Mouse (Mus musculus) MEL (cell line): ENCODE data around the gene Fam133b. TPM values are rescaled to one million over a fixed set of nuclear protein-coding genes. Genes with fewer than 3 reads are reported as not detected.

Source experiments
- DNase-seq: peaks from one replicate; pipeline ENCODE4 v3.0.0; 2011; ENCODE audit warnings: low read depth, low spot score
- H3K27ac ChIP-seq: 2 replicates; pipeline ENCODE4 v1.5.1; 2012; ENCODE audit warnings: low read depth, mild to moderate bottlenecking, control low read depth, low read length, moderate library complexity; ENCODE audit not compliant: control insufficient read depth
- H3K27me3 ChIP-seq, 2 experiments: fragments of 150-350 bp in 1 of 2; sonication (generic) in 1 of 2; 2 replicates each; pipeline ENCODE4 v1.6.1; 2012; ENCODE audit warnings: low read length in 2 of 2, mild to moderate bottlenecking in 2 of 2, improper control_type of control experiment in 1 of 2, moderate library complexity in 1 of 2; ENCODE audit not compliant: insufficient read depth in 2 of 2, control insufficient read depth in 1 of 2
- H3K36me3 ChIP-seq, 2 experiments: 2 replicates each; pipeline ENCODE4 v1.6.1; 2012 to 2014; ENCODE audit warnings: low read length in 2 of 2, improper control_type of control experiment in 1 of 2, inconsistent platforms in 1 of 2, mild to moderate bottlenecking in 1 of 2; ENCODE audit not compliant: insufficient read depth in 2 of 2, control insufficient read depth in 1 of 2
- H3K4me1 ChIP-seq, 2 experiments: fragments of 150-350 bp in 1 of 2; sonication (generic) in 1 of 2; 2 replicates each; pipeline ENCODE4 v1.6.1; 2012; ENCODE audit warnings: low read length in 2 of 2, improper control_type of control experiment in 1 of 2, mild to moderate bottlenecking in 1 of 2; ENCODE audit not compliant: insufficient read depth in 2 of 2, control insufficient read depth in 1 of 2
- H3K4me3 ChIP-seq, 2 experiments: fragments of 150-350 bp in 1 of 2; sonication (generic) in 1 of 2; 2 replicates each; pipeline ENCODE4 v1.5.1; 2012; ENCODE audit warnings: low read depth in 2 of 2, low read length in 2 of 2, mild to moderate bottlenecking in 2 of 2, moderate library complexity in 2 of 2, control low read depth in 1 of 2, improper control_type of control experiment in 1 of 2; ENCODE audit not compliant: control insufficient read depth in 1 of 2, insufficient read depth in 1 of 2
- H3K79me2 ChIP-seq: 2 replicates; pipeline ENCODE4 v1.6.1; 2012; ENCODE audit warnings: mild to moderate bottlenecking, low read length, moderate library complexity; ENCODE audit not compliant: control insufficient read depth, poor library complexity, insufficient read depth
- H3K9ac ChIP-seq: 2 replicates; pipeline ENCODE4 v1.6.1; 2012; ENCODE audit warnings: low read depth, mild to moderate bottlenecking, control low read depth, low read length, moderate library complexity; ENCODE audit not compliant: control insufficient read depth, poor library complexity, severe bottlenecking
- H3K9me3 ChIP-seq: fragments of 150-350 bp; sonication (generic); replicated peaks from 2 replicates; pipeline ENCODE4 v1.6.1; 2012; ENCODE audit warnings: mild to moderate bottlenecking, low read length, improper control_type of control experiment, moderate library complexity; ENCODE audit not compliant: insufficient read depth
- BHLHE40 ChIP-seq: IDR thresholded peaks from 2 replicates; pipeline ENCODE4 v1.6.1; 2012; ENCODE audit warnings: low read depth, mild to moderate bottlenecking, inconsistent platforms, low read length, improper control_type of control experiment, borderline replicate concordance
- CHD1 ChIP-seq: IDR thresholded peaks from 2 replicates; pipeline ENCODE4 v1.6.1; 2012; ENCODE audit warnings: low read depth, mild to moderate bottlenecking, inconsistent platforms, low read length, improper control_type of control experiment
- CHD2 ChIP-seq: IDR thresholded peaks from 2 replicates; pipeline ENCODE4 v1.6.1; 2011; ENCODE audit warnings: low read length, improper control_type of control experiment
- CTCF ChIP-seq, 3 experiments: IDR thresholded peaks in 2 of 3; conservative IDR thresholded peaks in 1 of 3; 2 replicates each; pipeline ENCODE4 v1.5.1; 2011 to 2012; ENCODE audit warnings: low read length in 3 of 3, low read depth in 2 of 3, mild to moderate bottlenecking in 2 of 3, improper control_type of control experiment in 1 of 3, inconsistent platforms in 1 of 3, mixed read lengths in 1 of 3, moderate library complexity in 1 of 3; ENCODE audit not compliant: control insufficient read depth in 1 of 3, insufficient read depth in 1 of 3, poor library complexity in 1 of 3, severe bottlenecking in 1 of 3
- ETS1 ChIP-seq: IDR thresholded peaks from 2 replicates; pipeline ENCODE4 v1.6.1; 2012; ENCODE audit warnings: low read depth, mild to moderate bottlenecking, inconsistent platforms, low read length, improper control_type of control experiment, moderate library complexity
- GABPA ChIP-seq: IDR thresholded peaks from 2 replicates; pipeline ENCODE4 v1.6.1; 2012; ENCODE audit warnings: low read depth, mild to moderate bottlenecking, inconsistent platforms, low read length, improper control_type of control experiment, moderate library complexity
- GATA1 ChIP-seq: IDR thresholded peaks from 2 replicates; pipeline ENCODE4 v1.6.1; 2011; ENCODE audit warnings: low read depth, low read length, improper control_type of control experiment
- MAX ChIP-seq: IDR thresholded peaks from 2 replicates; pipeline ENCODE4 v1.6.1; 2011; ENCODE audit warnings: low read length, improper control_type of control experiment
- MYB ChIP-seq: IDR thresholded peaks from 2 replicates; pipeline ENCODE4 v1.6.1; 2011; ENCODE audit warnings: mild to moderate bottlenecking, low read depth, low read length, improper control_type of control experiment
- MYC ChIP-seq: IDR thresholded peaks from 2 replicates; pipeline ENCODE4 v1.6.1; 2011; ENCODE audit warnings: low read depth, mild to moderate bottlenecking, low read length, improper control_type of control experiment, moderate library complexity
- POLR2A ChIP-seq, 2 experiments: IDR thresholded peaks; 2 replicates each; pipeline ENCODE4 v1.6.1; 2011 to 2012; ENCODE audit warnings: low read length in 2 of 2, mild to moderate bottlenecking in 2 of 2, control low read depth in 1 of 2, improper control_type of control experiment in 1 of 2, low read depth in 1 of 2, moderate library complexity in 1 of 2; ENCODE audit not compliant: control insufficient read depth in 1 of 2, insufficient read depth in 1 of 2, poor library complexity in 1 of 2
- POLR2AphosphoS2 ChIP-seq: IDR thresholded peaks from 2 replicates; pipeline ENCODE4 v1.6.1; 2011; ENCODE audit warnings: low read length, improper control_type of control experiment
- RAD21 ChIP-seq: IDR thresholded peaks from 2 replicates; pipeline ENCODE4 v1.6.1; 2011; ENCODE audit warnings: mild to moderate bottlenecking, low read depth, low read length, improper control_type of control experiment
- RCOR1 ChIP-seq: IDR thresholded peaks from 2 replicates; pipeline ENCODE4 v1.6.1; 2012; ENCODE audit warnings: low read depth, mild to moderate bottlenecking, inconsistent platforms, low read length, improper control_type of control experiment
- SMC3 ChIP-seq: IDR thresholded peaks from 2 replicates; pipeline ENCODE4 v1.6.1; 2011; ENCODE audit warnings: low read depth, low read length, improper control_type of control experiment
- USF1 ChIP-seq: IDR thresholded peaks from 2 replicates; pipeline ENCODE4 v1.6.1; 2014; ENCODE audit warnings: low read depth, mild to moderate bottlenecking, inconsistent platforms, low read length, improper control_type of control experiment, moderate library complexity
- USF2 ChIP-seq, 2 experiments: IDR thresholded peaks; 2 replicates each; pipeline ENCODE4 v1.6.1; 2011 to 2012; ENCODE audit warnings: improper control_type of control experiment in 2 of 2, low read length in 2 of 2, borderline replicate concordance in 1 of 2, inconsistent platforms in 1 of 2, low read depth in 1 of 2, mild to moderate bottlenecking in 1 of 2; ENCODE audit not compliant: insufficient read depth in 1 of 2
- ZNF384 ChIP-seq: IDR thresholded peaks from 2 replicates; pipeline ENCODE4 v1.6.1; 2012; ENCODE audit warnings: low read depth, mild to moderate bottlenecking, inconsistent platforms, low read length, improper control_type of control experiment
- polyA plus RNA-seq, 2 experiments: library from polyadenylated mRNA; stranded (reverse) in 1 of 2; unstranded in 1 of 2; fragments of >175 nt in 1 of 2; fragments of >200 nt in 1 of 2; gene quantifications; 2 replicates each; pipeline versions ENCODE4 v1.2.1 to v1.2.4; 2012; ENCODE audit warnings: low replicate concordance in 2 of 2, low read depth in 1 of 2; ENCODE audit not compliant: insufficient read length in 2 of 2, insufficient read depth in 1 of 2, missing spikeins in 1 of 2
- total RNA-seq: library from RNA; depleted of rRNA; stranded (reverse); fragments of 300-350 nt; gene quantifications from 2 replicates; pipeline ENCODE4 v1.2.3, GENCODE M21; 2012

The Fam133b gene
- total and polyA plus RNA-seq, 3 experiments, result 39.4 to 56.0 TPM; not detected in 1

GRCm38 (mm10) chr5:3541871-3542270 lies 1.8 kb upstream of the Fam133b start:
- Histone ChIP-seq H3K79me2 (peaks cover 30% of the 10 kb centered on the region), H3K4me1 (peaks cover 16 to 24% of the 10 kb centered on the region in 2 experiments), H3K27ac (no peak overlapping the region), H3K9ac (no peak overlapping the region), H3K4me3 (no peak overlapping the region), H3K9me3 (no peaks in the 10 kb centered on the region), H3K36me3 (peaks cover 4 to 29% of the 10 kb centered on the region in 2 experiments), H3K27me3 (no peaks in the 10 kb centered on the region)
- no peak for DNase-seq
- TF ChIP-seq MYB (no peak), CHD2 (no peak), ZNF384 (no peak), USF2 (IDR thresholded peaks at IDR 0.05; ENCODE audit: borderline replicate concordance in 1 of 2, insufficient read depth in 1 of 2, low read depth in 1 of 2, low read length in 2 of 2) (no peak), GATA1 (no peak), ETS1 (no peak), RCOR1 (no peak), POLR2AphosphoS2 (no peak), CHD1 (no peak), GABPA (no peak), USF1 (no peak), MAX (no peak), POLR2A (IDR thresholded peaks at IDR 0.05; ENCODE audit: control insufficient read depth in 1 of 2, insufficient read depth in 1 of 2, low read depth in 1 of 2, low read length in 2 of 2, poor library complexity in 1 of 2) (no peak), SMC3 (no peak), RAD21 (no peak), MYC (no peak), CTCF (IDR thresholded peaks at IDR 0.05 in 2 of 3, conservative IDR thresholded peaks at IDR 0.05 in 1 of 3; ENCODE audit: control insufficient read depth in 1 of 3, insufficient read depth in 1 of 3, low read depth in 2 of 3, low read length in 3 of 3, poor library complexity in 1 of 3, severe bottlenecking in 1 of 3) (no peak)

- H3K36me3 ChIP-seq, result peaks cover 11 to 33% of the 10 kb centered on the region in 2 experiments
- H3K27ac ChIP-seq, result peak overlapping the region; percentile 79; the same call in 1 of the 2 replicates
- H3K4me3 ChIP-seq, result peak overlapping the region; percentile 84 to 88
- H3K9me3 ChIP-seq, result no peaks in the 10 kb centered on the region
- peak; percentile 35; the same call in 1 of the 2 replicates for TF ChIP-seq CHD1
- TF ChIP-seq BHLHE40, result no peak
- TF ChIP-seq POLR2AphosphoS2, result no peak
- no peak for TF ChIP-seq MAX
- peaks cover 51% of the 10 kb centered on the region for H3K79me2 ChIP-seq
- no peaks in the 10 kb centered on the region for H3K27me3 ChIP-seq
- H3K9ac ChIP-seq, result peak overlapping the region; percentile 96
- peak; percentile 39 for DNase-seq
- H3K4me1 ChIP-seq, result peaks cover 16 to 24% of the 10 kb centered on the region in 2 experiments
Observed at GRCm38 (mm10) chr5:3544480-3544769, 792 bp downstream of the Fam133b start.
